Mouse (Mus musculus): ENCODE results near the gene Actr6.

DNA sequence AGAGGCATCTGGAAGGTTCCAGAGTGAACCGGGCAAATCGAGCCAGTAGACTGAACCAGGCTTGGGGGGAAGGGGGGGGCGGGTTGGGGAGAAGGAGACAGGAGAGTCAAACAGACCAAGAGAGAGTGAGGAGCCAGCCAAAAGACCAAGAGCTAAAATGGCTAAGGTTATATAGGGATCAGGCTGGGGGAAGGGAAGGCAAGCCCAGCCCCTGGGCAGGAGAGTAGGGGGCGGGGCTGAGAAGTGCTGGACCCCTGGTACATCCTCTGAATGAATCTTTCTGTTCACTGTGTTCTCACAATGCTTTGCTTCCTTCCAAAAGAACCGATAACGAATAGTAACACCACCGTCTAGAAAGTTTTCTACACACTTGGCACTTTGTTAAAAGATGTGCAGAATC is 7.6 kb upstream of the Actr6 start:
- no peak for TF ChIP-seq CTCF (IDR thresholded peaks at IDR 0.05; ENCODE audit: borderline replicate concordance, extremely low read depth, insufficient read depth, insufficient read length)
- TF ChIP-seq POLR2A (IDR thresholded peaks at IDR 0.05; ENCODE audit: borderline replicate concordance, extremely low read depth, insufficient read depth, insufficient read length, poor library complexity, severe bottlenecking): no peak
